Mouse (Mus musculus): Measurements from ENCODE around the gene Got1. TPM values are rescaled to one million over a fixed set of nuclear protein-coding genes. Genes with fewer than 3 reads are reported as not detected.

Got1 gene
- polyA plus RNA-seq (2015; fragmentation: Nextera tagmentation; extraction: Ambion mirVana) = 138 and 152 TPM in 2 replicates

GRCm38 (mm10) chr19:43524187-43525103, at the start of gene Got1:
Gene Got1, minus strand, starts transcription at chr19:43524605.

Other genes with a start within 250 kb of the Got1 start
- gene Hpse2, start 136.2 kb downstream of the Got1 start, polyA plus RNA-seq (2015; fragmentation: Nextera tagmentation; extraction: Ambion mirVana) = 0.19 and 0.27 TPM in 2 replicates
- gene Cnnm1, start 84.2 kb downstream of the Got1 start, polyA plus RNA-seq (2015; fragmentation: Nextera tagmentation; extraction: Ambion mirVana) = 5.5 and 6.2 TPM in 2 replicates
- not detected in 2 replicates for gene Nkx2-3, start 87.7 kb upstream of the Got1 start, polyA plus RNA-seq (2015; fragmentation: Nextera tagmentation; extraction: Ambion mirVana)
- gene Slc25a28, start 150.3 kb upstream of the Got1 start, polyA plus RNA-seq (2015; fragmentation: Nextera tagmentation; extraction: Ambion mirVana) = 20.9 and 21.3 TPM in 2 replicates
- gene Entpd7, start 165.1 kb upstream of the Got1 start, polyA plus RNA-seq (2015; fragmentation: Nextera tagmentation; extraction: Ambion mirVana) = 8.9 and 9.6 TPM in 2 replicates
- gene Cutc, start 228.4 kb upstream of the Got1 start, polyA plus RNA-seq (2015; fragmentation: Nextera tagmentation; extraction: Ambion mirVana) = 8.7 and 8.9 TPM in 2 replicates
- 8.6 and 10.0 TPM in 2 replicates for gene Cox15, start 228.4 kb upstream of the Got1 start, polyA plus RNA-seq (2015; fragmentation: Nextera tagmentation; extraction: Ambion mirVana)

All from neural tube, postnatal 0 days (tissue).